Mouse (Mus musculus) MEL-GATA-1-ER (cell line): ENCODE data around the gene Sec11a.
"Not testable (repeated sequence)": the region's sequence is repeated elsewhere in the genome, so short reads cannot be mapped to it uniquely, and the experiment has no call there.

Experiments
- DNase-seq: peaks from one replicate; pipeline ENCODE4 v3.0.0-alpha.2; 2012; ENCODE audit warnings: low read depth; ENCODE audit errors: extremely low read depth

Gene Sec11a

DNA sequence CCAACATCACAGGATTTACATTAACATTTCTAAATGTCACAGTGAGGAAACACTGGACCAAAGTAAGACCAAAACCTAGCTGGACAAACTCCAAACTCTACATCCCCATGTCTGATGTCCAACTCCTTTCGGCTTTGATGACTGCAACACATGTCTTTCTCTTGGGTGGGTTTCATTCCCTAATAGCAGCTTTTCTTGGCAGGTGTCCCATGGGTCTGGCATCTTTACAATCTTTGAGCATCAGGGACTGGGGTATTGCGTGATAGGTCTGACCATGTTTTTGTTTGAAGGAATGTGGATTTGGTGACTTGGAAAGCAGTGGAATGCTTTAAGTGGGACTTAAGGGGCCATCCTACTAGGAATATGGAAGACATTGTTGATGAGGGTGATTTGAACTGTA lies 9.3 kb upstream of the Sec11a start:
- no peak for DNase-seq

DNA sequence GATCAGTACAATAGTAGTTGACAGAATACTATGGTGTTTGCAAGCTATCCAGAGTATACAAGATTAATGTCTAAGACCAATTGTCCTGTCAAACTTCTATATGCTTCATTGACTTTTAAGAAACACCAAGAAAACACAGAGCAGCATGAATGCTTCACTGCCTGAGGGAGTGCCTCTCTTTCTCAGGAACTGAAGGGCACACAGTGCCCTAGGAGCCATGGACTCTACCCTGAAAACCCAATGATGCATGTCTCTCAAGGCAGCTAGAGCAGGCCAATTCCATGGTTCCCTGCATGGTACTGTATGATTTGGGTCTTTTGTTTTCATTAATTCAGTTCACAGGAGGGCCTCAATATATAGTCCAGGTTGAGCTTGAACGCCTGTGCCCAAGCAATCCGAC lies 6.7 kb upstream of the Sec11a start:
- no peak for DNase-seq

DNA sequence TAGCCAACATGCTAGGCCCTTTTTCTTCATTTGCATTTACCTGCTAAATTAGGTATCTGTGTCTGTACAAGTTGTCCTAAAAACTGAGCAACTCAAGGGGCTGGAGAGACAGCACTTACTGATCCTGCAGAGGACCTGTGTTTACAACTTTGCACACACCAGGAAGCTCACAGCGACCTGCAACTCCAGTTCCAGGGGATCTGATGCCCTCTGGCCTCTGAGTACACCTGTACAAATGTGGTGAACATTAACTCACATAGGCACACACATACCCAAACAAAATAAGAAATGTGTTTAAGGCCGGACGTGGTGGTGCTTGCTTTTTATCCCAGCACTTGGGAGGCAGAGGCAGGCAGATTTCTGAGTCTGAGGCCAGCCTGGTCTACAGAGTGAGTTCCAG lies 4.6 kb upstream of the Sec11a start:
- DNase-seq, result no peak

DNA sequence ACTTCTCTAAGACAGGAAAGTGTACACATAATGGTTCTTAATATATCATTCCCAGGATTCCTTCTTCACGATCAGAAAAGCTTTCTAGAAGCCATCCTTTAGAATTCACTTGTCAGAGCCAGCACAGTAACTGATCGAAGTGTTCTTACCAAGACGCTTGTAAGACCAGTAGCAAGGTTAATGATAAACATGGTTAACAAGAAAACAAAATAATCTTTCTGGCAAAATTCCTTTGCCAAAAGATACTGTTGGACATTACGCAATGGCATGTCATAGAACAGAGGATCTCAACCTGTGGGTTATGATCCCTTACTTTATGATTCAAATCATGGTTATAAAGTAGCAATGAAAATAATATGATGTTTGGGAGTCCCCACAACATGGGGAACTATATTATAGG lies 3.9 kb upstream of the Sec11a start:
- no peak for DNase-seq

- DNase-seq, result no peak
These were observed 7.8 kb downstream of the Sec11a start for GRCm38 (mm10) chr7:80939808-80940207.

- not testable (repeated sequence) for DNase-seq
These were observed 10.3 kb downstream of the Sec11a start for GRCm38 (mm10) chr7:80937304-80937666.

DNA sequence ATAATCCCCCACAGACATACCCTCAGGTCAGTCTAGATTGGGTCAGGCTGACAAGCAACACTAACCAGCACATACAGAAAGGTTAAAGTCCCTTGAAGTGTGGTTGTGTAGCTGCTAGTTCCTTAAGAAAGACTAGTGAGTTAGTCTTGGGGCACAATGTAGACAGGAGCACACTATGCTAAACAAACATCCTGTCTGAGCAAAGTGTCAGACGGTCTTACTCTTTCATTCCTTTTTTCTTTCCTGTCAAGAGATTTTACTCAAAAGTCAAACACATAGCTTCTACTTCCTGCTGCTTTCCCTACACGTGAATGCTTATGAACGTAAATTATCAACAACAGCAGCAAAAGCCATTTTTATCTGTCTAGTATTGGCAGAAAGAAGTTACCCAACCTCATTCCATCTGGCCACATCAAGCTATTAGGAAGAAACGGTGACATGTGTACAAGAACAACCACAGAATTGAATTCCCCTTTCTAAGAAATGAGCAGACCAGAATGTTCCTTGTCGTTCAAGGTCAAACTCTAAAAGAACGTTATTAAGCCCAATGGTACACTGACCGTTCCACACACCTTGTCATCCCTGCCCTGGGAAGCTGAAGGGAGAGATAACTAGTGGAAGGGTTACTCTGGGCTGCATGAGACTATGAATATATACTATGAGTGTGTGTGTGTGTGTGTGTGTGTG lies 10.8 kb downstream of the Sec11a start:
- DNase-seq, result not testable (repeated sequence)

- DNase-seq, result no peak
These were observed 11.7 kb downstream of the Sec11a start for GRCm38 (mm10) chr7:80935834-80936233.

DNA sequence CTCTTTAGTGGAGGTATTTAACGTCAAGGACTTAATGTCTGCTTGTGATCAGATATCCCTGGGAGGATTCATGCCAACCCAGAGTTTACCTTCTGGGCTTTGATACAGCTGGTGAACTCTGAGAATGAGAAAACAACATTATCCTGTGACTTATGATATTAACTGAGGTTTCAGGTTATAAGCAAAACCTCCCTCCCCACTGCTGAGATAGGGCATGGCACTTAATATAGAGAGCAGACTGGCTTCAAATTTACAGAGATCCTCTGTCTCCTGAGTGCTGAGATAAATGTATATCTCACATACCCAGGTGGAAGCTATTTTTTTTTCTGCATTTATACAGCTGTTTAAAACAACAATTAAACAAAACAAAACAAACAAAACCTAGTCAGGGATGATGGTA lies 14.8 kb downstream of the Sec11a start:
- no peak for DNase-seq

- DNase-seq, result no peak
These were observed 15.9 kb downstream of the Sec11a start for GRCm38 (mm10) chr7:80931618-80932207.

- DNase-seq, result no peak
These were observed 24.4 kb downstream of the Sec11a start for GRCm38 (mm10) chr7:80923165-80923564.

DNA sequence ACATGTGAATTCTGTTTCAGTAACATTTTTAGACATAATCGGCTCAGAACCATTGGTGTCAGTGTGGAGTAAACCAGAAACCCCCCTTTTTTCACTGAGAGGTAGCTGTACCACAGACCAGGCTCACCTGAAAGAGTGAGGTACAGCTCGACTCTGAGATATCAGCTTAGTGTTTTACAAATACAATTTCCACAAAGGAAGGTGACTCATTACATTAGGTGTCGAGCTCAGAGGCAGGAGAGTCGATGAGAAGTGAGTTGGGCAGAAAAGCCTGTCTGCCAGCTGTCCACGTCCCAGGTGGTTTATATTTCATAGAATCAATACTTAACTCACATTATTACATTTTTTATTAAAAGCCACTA lies 28.0 kb downstream of the Sec11a start:
- no peak for DNase-seq

DNA sequence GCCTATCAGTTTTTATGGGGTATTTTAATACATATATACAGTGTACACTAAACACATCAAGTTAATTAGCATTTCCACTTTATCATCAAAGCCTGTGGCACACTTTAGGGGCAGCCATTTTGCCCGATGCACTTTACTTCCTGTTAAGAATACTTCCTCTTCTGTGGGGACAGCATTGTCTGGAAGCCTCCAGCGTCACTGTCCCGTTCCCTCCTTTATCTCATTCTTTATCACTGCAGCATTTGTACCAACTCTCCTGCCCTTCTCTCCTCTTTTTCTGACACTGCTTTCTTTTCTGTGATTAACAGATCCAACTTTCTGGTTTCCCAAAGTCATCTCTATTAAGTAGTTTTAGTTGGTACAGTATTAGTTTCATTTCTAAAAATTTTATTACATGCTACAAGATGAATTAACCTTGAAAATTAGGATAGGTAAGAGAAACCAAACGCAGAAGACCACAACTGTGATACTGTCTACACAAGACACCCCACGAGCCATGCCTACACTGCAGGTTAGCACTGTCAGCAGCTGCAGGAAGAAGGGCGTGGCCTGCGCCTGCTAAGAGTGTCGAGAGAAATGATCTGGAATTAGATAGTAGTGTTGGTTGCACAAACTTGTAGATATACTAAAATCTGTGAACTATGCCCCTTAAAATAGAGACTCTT lies 28.5 kb downstream of the Sec11a start:
- DNase-seq, result peak; percentile 62

DNA sequence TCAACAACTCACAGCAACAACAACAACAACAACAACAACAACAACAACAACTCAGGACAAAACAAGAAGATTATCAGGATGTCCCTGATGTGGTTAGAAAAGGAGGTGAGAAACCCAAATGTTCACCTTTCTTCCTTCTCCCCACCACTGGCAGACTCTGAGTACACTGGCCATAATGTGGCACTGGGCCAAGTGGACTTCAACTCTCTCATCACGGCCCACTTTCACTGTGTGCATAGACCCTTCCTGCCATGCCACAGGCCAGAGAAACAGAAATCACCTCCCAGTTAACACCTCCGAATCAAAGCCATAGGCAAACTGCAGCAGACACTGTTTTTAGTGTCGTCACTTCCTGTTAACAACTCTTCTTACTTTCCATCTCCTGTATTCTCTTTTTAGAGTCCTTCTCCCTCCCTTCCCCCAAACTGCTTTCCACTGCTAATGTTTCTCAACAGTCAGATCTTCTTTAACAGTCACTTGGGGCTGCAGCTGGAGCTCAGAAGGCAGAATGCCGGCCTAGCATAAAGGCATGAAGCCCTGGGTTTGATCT lies 29.6 kb downstream of the Sec11a start:
- no peak for DNase-seq

DNA sequence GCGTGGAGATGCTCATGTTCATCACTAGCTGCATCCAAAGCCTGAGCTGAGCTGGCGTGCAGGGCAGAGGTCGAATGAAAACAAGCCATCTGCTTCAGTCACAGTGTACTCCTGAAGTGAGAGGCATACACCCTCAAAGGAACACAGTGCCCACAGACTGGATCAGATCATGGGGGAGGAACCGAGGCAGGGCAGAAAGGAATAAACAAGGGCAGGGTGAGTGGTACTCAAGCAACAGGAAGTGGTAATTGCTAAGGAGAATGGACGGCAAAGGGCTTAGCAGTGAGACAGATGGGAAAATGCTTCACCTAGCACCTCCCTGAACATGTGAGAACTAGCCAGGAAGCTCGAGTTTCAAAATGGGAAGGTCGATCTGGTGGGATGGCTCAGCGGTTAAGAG lies 35.1 kb downstream of the Sec11a start:
- DNase-seq, result no peak

- DNase-seq, result no peak
These were observed 36.5 kb downstream of the Sec11a start for GRCm38 (mm10) chr7:80911053-80911452.

GRCm38 (mm10) chr7:80904921-80905515 lies 42.6 kb downstream of the Sec11a start, which contains the start of gene Nmb:
Gene Nmb (minus strand): TSS chr7:80905076.
- no peak for DNase-seq

GRCm38 (mm10) chr7:80903625-80904422 lies 43.8 kb downstream of the Sec11a start:
- DNase-seq, result no peak

- DNase-seq, result no peak
These were observed 45.9 kb downstream of the Sec11a start for GRCm38 (mm10) chr7:80901541-80902274.

GRCm38 (mm10) chr7:80900944-80901501 lies 46.6 kb downstream of the Sec11a start, which contains the start of gene Wdr73:
Gene Wdr73 (minus strand): TSS chr7:80901269.
- peak; percentile 80 for DNase-seq
